Mouse (Mus musculus): ENCODE results near the gene Frmd4a. TPM values are rescaled to one million over a fixed set of nuclear protein-coding genes. Genes with fewer than 3 reads are reported as not detected.

Gene Frmd4a
- total RNA-seq, 2 experiments from 2014 or later: 42.2 to 75.6 TPM

- no peak for DNase-seq (ENCODE audit: low spot score in 2 of 2)
- intact Hi-C loops (cut with DNase I): no loop called here
Measured at GRCm38 (mm10) chr2:4518549-4518948, 501.0 kb downstream of the Frmd4a start.

GRCm38 (mm10) chr2:4522769-4523487 lies 505.4 kb downstream of the Frmd4a start:
- intact Hi-C loops (cut with DNase I): no loop called here
- no peak for DNase-seq (ENCODE audit: low spot score in 2 of 2)

GRCm38 (mm10) chr2:4527094-4527493 lies 509.6 kb downstream of the Frmd4a start:
- intact Hi-C loops (cut with DNase I): no loop called here
- no peak for DNase-seq (ENCODE audit: low spot score in 2 of 2)

- intact Hi-C loops (cut with DNase I): no loop called here
- DNase-seq (ENCODE audit: low spot score in 2 of 2): peak in 1 of 2 experiments; percentile 9
Measured at GRCm38 (mm10) chr2:4529254-4529729, 511.8 kb downstream of the Frmd4a start.

- DNase-seq (ENCODE audit: low spot score in 2 of 2): no peak
- intact Hi-C loops (cut with DNase I): no loop called here
Measured at GRCm38 (mm10) chr2:4531533-4532197, 514.1 kb downstream of the Frmd4a start.

GRCm38 (mm10) chr2:4532198-4532568 lies 514.7 kb downstream of the Frmd4a start:
- intact Hi-C loops (cut with DNase I): no loop called here
- no peak for DNase-seq (ENCODE audit: low spot score in 2 of 2)

GRCm38 (mm10) chr2:4532945-4533344 lies 515.4 kb downstream of the Frmd4a start:
- intact Hi-C loops (cut with DNase I): no loop called here
- no peak for DNase-seq (ENCODE audit: low spot score in 2 of 2)

GRCm38 (mm10) chr2:4535187-4535864 lies 517.8 kb downstream of the Frmd4a start:
- intact Hi-C loops (cut with DNase I): no loop called here

GRCm38 (mm10) chr2:4541330-4541729 lies 523.8 kb downstream of the Frmd4a start:
- no peak for DNase-seq (ENCODE audit: low spot score in 2 of 2)
- intact Hi-C loops (cut with DNase I): no loop called here

More at GRCm38 (mm10) chr2:4535187-4535864, 517.8 kb downstream of the Frmd4a start:
- DNase-seq (ENCODE audit: low spot score in 2 of 2): no peak

- no peak for DNase-seq (ENCODE audit: low spot score in 2 of 2)
- intact Hi-C loops (cut with DNase I): no loop called here
Measured at GRCm38 (mm10) chr2:4541844-4542628, 524.5 kb downstream of the Frmd4a start.

- DNase-seq (ENCODE audit: low spot score in 2 of 2): no peak
- intact Hi-C loops (cut with DNase I): no loop called here
Measured at GRCm38 (mm10) chr2:4542629-4543416, 525.3 kb downstream of the Frmd4a start.

- intact Hi-C loops (cut with DNase I): no loop called here
- DNase-seq (ENCODE audit: low spot score in 2 of 2): no peak
Measured at GRCm38 (mm10) chr2:4543417-4543775, 525.9 kb downstream of the Frmd4a start.

GRCm38 (mm10) chr2:4544360-4544759 lies 526.8 kb downstream of the Frmd4a start:
- intact Hi-C loops (cut with DNase I): no loop called here
- no peak for DNase-seq (ENCODE audit: low spot score in 2 of 2)

GRCm38 (mm10) chr2:4545261-4545660 lies 527.7 kb downstream of the Frmd4a start:
- intact Hi-C loops (cut with DNase I): no loop called here
- DNase-seq (ENCODE audit: low spot score in 2 of 2): no peak

- intact Hi-C loops (cut with DNase I): no loop called here
- no peak for DNase-seq (ENCODE audit: low spot score in 2 of 2)
Measured at GRCm38 (mm10) chr2:4547003-4547662, 529.6 kb downstream of the Frmd4a start.

- DNase-seq (ENCODE audit: low spot score in 2 of 2): no peak
- intact Hi-C loops (cut with DNase I): no loop called here
Measured at GRCm38 (mm10) chr2:4549271-4549670, 531.8 kb downstream of the Frmd4a start.

- intact Hi-C loops (cut with DNase I): no loop called here
Measured at GRCm38 (mm10) chr2:4550017-4550763, 532.7 kb downstream of the Frmd4a start.

GRCm38 (mm10) chr2:4551438-4551837 lies 533.9 kb downstream of the Frmd4a start:
- no peak for DNase-seq (ENCODE audit: low spot score in 2 of 2)
- intact Hi-C loops (cut with DNase I): no loop called here

More at GRCm38 (mm10) chr2:4550017-4550763, 532.7 kb downstream of the Frmd4a start:
- no peak for DNase-seq (ENCODE audit: low spot score in 2 of 2)

Data from left cerebral cortex, postnatal 36 days (tissue).